Mouse (Mus musculus): ENCODE results near the gene Slc37a1. TPM values are rescaled to one million over a fixed set of nuclear protein-coding genes. Genes with fewer than 3 reads are reported as not detected.

The Slc37a1 gene
- polyA plus RNA-seq, 1 experiment: 6.1 TPM

DNA sequence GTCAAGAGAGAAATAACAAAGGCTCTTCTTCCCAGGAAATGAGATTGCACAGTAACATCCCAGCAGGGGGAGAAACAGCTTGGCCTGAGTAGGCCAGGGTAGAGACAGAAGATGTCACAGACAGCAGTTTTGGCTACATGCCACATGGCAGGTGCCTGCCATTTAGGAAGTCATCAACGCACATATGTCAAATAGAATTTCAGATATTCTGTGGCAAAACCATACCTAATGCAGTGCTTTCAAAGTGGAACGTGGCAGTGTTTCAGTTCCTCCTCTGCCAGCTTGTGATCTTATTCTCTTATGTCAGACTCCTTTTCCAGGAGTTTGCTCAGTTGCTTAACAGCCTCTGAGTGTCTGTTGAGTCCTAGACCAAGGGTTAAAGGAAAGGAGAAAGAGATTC is 725 bp upstream of the Slc37a1 start:
- Histone ChIP-seq H3K27me3 (ENCODE audit: control insufficient read depth, insufficient read depth, low read length) (no peaks in the 10 kb centered on the region), H3K27ac (ENCODE audit: insufficient read depth, low read length) (no peak overlapping the region), H3K4me1 (ENCODE audit: control insufficient read depth, insufficient read depth, low read length) (peaks cover 8% of the 10 kb centered on the region; the same call in 1 of the 2 replicates), H3K4me3 (replicated peaks; ENCODE audit: insufficient read depth, low read depth, low read length) (no peak overlapping the region)
- peak in 1 of 2 experiments; percentile 28 for DNase-seq
- 12% methylated on average over 2 of the region's 2 CpGs for WGBS
- TF ChIP-seq CTCF (IDR thresholded peaks at IDR 0.05; ENCODE audit: borderline replicate concordance, insufficient read depth, low read depth, low read length) (no peak), POLR2A (IDR thresholded peaks at IDR 0.05; ENCODE audit: borderline replicate concordance, insufficient read depth, low read length) (no peak)

DNA sequence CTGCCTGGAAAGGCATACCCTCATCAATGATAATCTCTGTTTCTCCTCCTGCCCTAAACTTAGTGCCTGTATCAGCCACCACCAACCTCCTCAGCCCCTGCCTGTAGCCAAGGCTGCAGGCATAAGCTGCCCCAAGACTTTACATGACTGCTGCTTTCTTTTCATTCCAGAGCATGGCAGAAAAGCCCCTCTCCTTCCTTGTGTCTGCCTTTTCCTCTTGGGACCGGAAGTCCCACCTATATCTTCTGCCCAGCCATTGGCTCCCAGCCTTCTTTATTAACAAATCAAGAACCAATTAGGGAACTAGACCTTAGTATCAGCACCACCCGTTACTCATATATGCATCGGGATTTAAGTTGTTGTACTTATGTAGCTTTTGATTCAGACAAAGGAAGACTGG is 624 bp downstream of the Slc37a1 start:
- WGBS: 94% methylated on average over 3 of the region's 3 CpGs
- no peak for TF ChIP-seq CTCF (IDR thresholded peaks at IDR 0.05; ENCODE audit: borderline replicate concordance, insufficient read depth, low read depth, low read length)
- TF ChIP-seq POLR2A (IDR thresholded peaks at IDR 0.05; ENCODE audit: borderline replicate concordance, insufficient read depth, low read length): no peak
- no peak overlapping the region for H3K4me3 ChIP-seq (replicated peaks; ENCODE audit: insufficient read depth, low read depth, low read length)
- no peaks in the 10 kb centered on the region for H3K27me3 ChIP-seq (ENCODE audit: control insufficient read depth, insufficient read depth, low read length)
- DNase-seq: no peak
- H3K27ac ChIP-seq (ENCODE audit: insufficient read depth, low read length): no peak overlapping the region
- H3K4me1 ChIP-seq (ENCODE audit: control insufficient read depth, insufficient read depth, low read length): peaks cover 8% of the 10 kb centered on the region; the same call in 1 of the 2 replicates

DNA sequence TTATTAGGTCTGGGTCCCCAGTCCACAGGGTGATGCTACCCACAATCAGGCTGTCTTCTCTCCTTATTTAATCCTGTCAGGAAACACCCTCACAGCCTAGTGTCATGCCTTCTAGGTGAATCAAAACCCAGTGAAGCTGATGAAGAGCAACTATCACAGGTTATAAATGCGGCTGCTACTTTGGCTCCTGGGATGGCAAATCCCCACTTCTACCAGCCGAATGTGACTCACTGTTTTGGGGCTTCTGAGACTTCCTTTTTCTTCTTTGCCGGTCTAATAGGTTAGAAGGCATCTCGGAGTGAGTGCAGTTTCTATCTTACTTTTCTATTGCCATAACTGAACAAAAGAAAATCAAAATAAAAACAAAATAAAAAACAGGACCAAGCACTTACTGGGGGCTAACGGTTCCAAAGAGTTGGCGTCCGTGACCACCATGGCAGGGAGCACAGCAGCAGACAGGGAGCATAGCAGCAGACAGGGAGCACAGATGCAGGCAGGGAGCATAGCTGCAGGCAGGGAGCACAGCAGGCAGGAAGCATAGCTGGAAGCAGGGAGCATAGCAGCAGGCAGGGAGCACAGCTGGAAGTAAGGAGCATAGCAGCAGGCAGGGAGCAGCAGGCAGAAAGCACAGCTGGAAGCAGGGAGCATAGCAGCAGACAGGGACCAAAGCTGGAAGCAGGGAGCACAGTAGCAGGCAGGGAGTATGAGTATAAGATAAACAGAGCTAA is 2.6 kb downstream of the Slc37a1 start:
- DNase-seq: no peak
- 70% methylated on average over 7 of the region's 7 CpGs for WGBS
- Histone ChIP-seq H3K27me3 (ENCODE audit: control insufficient read depth, insufficient read depth, low read length) (no peaks in the 10 kb centered on the region), H3K27ac (ENCODE audit: insufficient read depth, low read length) (no peak overlapping the region), H3K4me1 (ENCODE audit: control insufficient read depth, insufficient read depth, low read length) (0 out of 2 replicates have a peak, but pooled peaks cover 4% of the 10 kb centered on the region), H3K4me3 (replicated peaks; ENCODE audit: insufficient read depth, low read depth, low read length) (no peak overlapping the region)
- TF ChIP-seq POLR2A (IDR thresholded peaks at IDR 0.05; ENCODE audit: borderline replicate concordance, insufficient read depth, low read length): no peak
- TF ChIP-seq CTCF (IDR thresholded peaks at IDR 0.05; ENCODE audit: borderline replicate concordance, insufficient read depth, low read depth, low read length): no peak

DNA sequence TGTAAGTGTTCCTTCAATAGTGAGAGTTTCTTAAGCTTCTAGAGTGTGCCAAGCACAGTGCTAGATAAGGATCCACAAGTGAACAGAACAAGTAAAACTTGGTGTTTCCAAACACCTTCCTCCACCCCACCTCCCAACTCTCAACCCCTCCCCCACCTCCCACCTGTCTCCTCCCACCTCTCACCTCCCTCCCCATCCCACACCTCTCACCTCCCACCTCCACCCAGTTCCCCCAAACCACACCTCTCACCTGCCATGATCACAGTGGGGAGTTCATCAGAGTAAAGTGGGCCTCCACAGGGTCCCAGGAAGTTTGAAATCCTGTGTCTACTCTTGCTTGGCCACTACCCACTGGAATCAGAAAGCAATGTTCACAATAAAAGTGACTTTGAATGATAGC is 3.7 kb downstream of the Slc37a1 start:
- no peaks in the 10 kb centered on the region for H3K27me3 ChIP-seq (ENCODE audit: control insufficient read depth, insufficient read depth, low read length)
- TF ChIP-seq POLR2A (IDR thresholded peaks at IDR 0.05; ENCODE audit: borderline replicate concordance, insufficient read depth, low read length) (no peak), CTCF (IDR thresholded peaks at IDR 0.05; ENCODE audit: borderline replicate concordance, insufficient read depth, low read depth, low read length) (no peak)
- no peak overlapping the region for H3K4me3 ChIP-seq (replicated peaks; ENCODE audit: insufficient read depth, low read depth, low read length)
- no peak overlapping the region for H3K27ac ChIP-seq (ENCODE audit: insufficient read depth, low read length)
- H3K4me1 ChIP-seq (ENCODE audit: control insufficient read depth, insufficient read depth, low read length): peaks cover 4% of the 10 kb centered on the region; the same call in 1 of the 2 replicates
- no peak for DNase-seq

DNA sequence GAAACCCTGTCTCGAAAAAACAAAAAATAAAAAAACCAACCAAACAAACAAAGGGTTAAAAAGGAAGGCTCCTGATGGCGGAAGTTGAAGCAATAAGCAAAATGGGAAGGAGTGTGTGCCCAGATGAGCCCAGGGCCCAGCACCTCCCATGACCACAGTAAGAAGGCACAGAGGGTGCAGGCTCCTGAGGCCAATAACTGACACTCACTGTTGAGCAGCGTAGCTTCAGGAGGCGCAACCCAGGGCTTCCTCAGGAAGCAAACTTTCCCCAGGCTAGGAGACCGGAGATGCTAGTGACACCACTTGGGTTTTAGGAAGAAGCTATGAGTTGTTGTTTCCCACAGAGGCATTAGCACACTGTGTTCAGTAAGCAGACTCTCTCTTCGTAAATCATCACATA is 4.3 kb downstream of the Slc37a1 start:
- H3K4me1 ChIP-seq (ENCODE audit: control insufficient read depth, insufficient read depth, low read length): peaks cover under 1% of the 10 kb centered on the region; the same call in 1 of the 2 replicates
- 79% methylated on average over 6 of the region's 6 CpGs for WGBS
- no peak overlapping the region for H3K4me3 ChIP-seq (replicated peaks; ENCODE audit: insufficient read depth, low read depth, low read length)
- no peaks in the 10 kb centered on the region for H3K27me3 ChIP-seq (ENCODE audit: control insufficient read depth, insufficient read depth, low read length)
- no peak for DNase-seq
- TF ChIP-seq POLR2A (IDR thresholded peaks at IDR 0.05; ENCODE audit: borderline replicate concordance, insufficient read depth, low read length): no peak
- H3K27ac ChIP-seq (ENCODE audit: insufficient read depth, low read length): no peak overlapping the region

DNA sequence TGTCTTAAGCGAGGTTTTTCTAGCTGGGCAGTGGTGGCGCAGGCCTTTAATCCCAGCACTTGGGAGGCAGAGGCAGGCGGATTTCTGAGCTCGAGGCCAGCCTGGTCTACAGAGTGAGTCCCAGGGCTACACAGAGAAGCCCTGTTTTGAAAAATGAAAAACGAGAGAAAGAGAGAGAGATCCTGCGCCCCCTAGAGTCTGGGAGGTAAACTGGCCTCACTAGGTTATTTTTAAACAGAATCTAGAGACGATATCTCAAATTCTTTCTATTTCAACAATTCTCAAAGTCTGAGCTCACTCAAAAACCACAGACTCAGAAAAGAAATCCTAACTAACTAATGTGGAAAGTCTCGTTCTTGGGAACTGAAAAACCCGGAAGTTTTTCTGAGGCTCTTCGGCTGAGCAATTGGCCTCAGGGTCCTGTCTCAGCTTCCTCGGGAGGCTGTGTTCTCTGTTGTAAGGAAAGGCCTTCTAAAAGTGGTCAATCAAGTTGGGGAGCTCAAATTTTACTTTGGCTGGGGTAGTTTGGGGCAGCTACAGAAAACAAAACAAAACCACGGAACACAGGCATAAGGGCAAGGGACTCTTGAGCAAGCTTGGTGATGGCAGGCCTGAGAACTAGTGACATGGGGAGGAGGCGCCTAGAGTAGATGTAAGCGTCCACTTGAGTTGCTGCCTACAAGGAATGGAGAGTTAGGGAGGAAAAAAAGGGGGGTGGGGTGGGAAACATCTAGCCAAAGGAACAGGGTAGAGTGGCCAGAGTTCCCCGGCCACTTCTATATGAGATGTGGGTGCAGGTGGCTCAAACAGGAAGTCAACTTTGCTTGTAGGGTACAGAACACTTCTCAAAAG is 8.0 kb downstream of the Slc37a1 start:
- 91% methylated on average over 15 of the region's 15 CpGs for WGBS

DNA sequence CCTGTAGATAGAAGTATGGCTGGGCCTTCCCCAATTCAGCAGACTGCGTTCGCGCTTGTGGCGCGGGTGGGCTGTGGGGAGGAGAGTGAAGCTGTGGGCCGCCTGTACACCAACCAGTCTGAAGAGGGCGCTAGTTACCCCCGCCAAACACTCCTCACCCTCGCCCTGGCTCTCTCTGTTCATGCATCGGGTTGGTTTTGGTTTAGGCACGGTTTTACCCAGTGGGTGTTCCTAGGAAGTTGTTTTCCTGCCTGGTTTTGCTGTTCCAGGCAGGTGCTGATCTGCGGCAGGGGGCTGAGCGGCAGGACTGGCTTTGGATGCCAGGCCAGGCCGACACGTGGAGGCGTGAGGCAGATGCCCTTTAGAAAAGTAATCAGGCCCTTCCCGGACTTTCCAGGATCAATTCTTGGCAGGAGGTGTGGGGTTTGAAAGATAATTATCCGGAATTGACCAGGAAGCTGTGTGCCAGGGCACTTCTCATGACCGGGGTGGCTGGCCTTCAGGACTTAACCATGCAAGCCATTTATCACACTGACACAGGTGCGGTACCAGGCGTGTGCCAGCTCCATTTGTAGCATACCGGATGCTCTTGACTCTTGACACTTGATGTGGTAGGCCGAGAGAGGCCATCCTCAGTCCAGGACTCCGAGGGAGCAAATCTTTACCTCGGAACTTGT is 8.8 kb downstream of the Slc37a1 start:
- Histone ChIP-seq H3K4me1 (ENCODE audit: control insufficient read depth, insufficient read depth, low read length) (peaks cover 3% of the 10 kb centered on the region), H3K4me3 (replicated peaks; ENCODE audit: insufficient read depth, low read depth, low read length) (peak overlapping the region; percentile 67), H3K27me3 (ENCODE audit: control insufficient read depth, insufficient read depth, low read length) (no peaks in the 10 kb centered on the region), H3K27ac (ENCODE audit: insufficient read depth, low read length) (no peak overlapping the region)
- DNase-seq: peak in 1 of 2 experiments; percentile 35
- 37% methylated on average over 25 of the region's 25 CpGs for WGBS
- TF ChIP-seq CTCF (IDR thresholded peaks at IDR 0.05; ENCODE audit: borderline replicate concordance, insufficient read depth, low read depth, low read length) (peak; percentile 58; the same call in 1 of the 2 replicates), POLR2A (IDR thresholded peaks at IDR 0.05; ENCODE audit: borderline replicate concordance, insufficient read depth, low read length) (no peak)

More for the DNA sequence above, 8.0 kb downstream of the Slc37a1 start:
- TF ChIP-seq CTCF (IDR thresholded peaks at IDR 0.05; ENCODE audit: borderline replicate concordance, insufficient read depth, low read depth, low read length) (no peak), POLR2A (IDR thresholded peaks at IDR 0.05; ENCODE audit: borderline replicate concordance, insufficient read depth, low read length) (no peak)
- no peak overlapping the region for H3K27ac ChIP-seq (ENCODE audit: insufficient read depth, low read length)
- DNase-seq: no peak
- no peak overlapping the region for H3K4me3 ChIP-seq (replicated peaks; ENCODE audit: insufficient read depth, low read depth, low read length)
- H3K4me1 ChIP-seq (ENCODE audit: control insufficient read depth, insufficient read depth, low read length): peaks cover 3% of the 10 kb centered on the region
- no peaks in the 10 kb centered on the region for H3K27me3 ChIP-seq (ENCODE audit: control insufficient read depth, insufficient read depth, low read length)
